Mouse (Mus musculus): Measurements from ENCODE around the gene Slc22a20. TPM values are rescaled to one million over a fixed set of nuclear protein-coding genes. Genes with fewer than 3 reads are reported as not detected.
A peak's percentile ranks its signal among the peaks of the same experiment; 100 is the strongest.

Gene Slc22a20
- polyA plus RNA-seq, 1 experiment from 2014 or later, result not detected

DNA sequence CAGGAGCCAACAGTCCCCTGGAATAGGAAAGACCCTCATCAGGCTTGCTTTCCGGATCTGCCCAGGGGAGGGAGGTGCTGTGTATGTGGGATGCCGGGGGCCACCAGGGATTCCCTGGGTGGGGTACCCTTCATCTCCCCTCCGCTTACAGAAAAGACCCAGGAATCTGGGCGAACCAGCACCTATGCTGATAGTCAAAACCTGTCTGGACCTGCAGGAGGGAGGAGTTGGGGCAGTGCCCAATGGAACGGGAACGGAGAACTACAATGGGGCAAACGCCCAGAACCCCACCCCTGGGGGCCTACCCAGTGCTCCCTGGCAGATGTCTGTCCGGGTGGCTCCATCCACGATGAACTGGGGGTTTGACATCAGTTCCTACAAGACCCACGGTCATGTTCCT is 27.7 kb upstream of the Slc22a20 start:
- Histone ChIP-seq H3K9ac (peak overlapping the region; percentile 87), H3K9me3 (replicated peaks) (no peaks in the 10 kb centered on the region), H3K27me3 (replicated peaks) (no peaks in the 10 kb centered on the region), H3K4me2 (peak overlapping the region; percentile 95), H3K36me3 (peaks cover 51% of the 10 kb centered on the region), H3K27ac (peak overlapping the region; percentile 93), H3K4me1 (peaks cover 76% of the 10 kb centered on the region), H3K4me3 (peak overlapping the region; percentile 78)
- 79% methylated on average over 10 of the region's 10 CpGs for WGBS (ENCODE audit: insufficient replicate concordance)
- no peak for ATAC-seq

DNA sequence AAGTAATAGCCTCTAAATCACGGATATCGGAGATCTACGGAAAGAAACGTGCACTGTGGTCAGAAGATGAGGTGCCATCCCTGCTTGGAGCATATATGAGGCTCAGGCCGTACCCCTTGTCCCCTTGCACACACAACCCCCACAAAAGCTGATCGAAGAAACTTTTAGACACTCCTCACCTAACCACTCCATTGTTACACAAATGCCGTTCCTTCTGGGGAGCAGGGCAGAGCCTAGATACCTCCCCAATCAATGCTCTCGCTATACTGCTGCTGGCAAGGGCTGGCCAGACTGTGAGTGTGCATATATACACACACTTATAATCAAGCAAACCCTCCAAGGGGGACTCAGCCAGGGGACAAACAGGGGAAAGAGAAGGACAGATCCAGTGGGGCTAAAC is 23.2 kb upstream of the Slc22a20 start:
- Histone ChIP-seq H3K36me3 (peaks cover 88% of the 10 kb centered on the region), H3K4me2 (no peak overlapping the region), H3K9ac (no peak overlapping the region), H3K9me3 (replicated peaks) (no peaks in the 10 kb centered on the region), H3K27me3 (replicated peaks) (no peaks in the 10 kb centered on the region), H3K4me3 (no peak overlapping the region), H3K27ac (no peak overlapping the region), H3K4me1 (peaks cover 36% of the 10 kb centered on the region)
- no peak for ATAC-seq
- 85% methylated on average over 8 of the region's 8 CpGs for WGBS (ENCODE audit: insufficient replicate concordance)

DNA sequence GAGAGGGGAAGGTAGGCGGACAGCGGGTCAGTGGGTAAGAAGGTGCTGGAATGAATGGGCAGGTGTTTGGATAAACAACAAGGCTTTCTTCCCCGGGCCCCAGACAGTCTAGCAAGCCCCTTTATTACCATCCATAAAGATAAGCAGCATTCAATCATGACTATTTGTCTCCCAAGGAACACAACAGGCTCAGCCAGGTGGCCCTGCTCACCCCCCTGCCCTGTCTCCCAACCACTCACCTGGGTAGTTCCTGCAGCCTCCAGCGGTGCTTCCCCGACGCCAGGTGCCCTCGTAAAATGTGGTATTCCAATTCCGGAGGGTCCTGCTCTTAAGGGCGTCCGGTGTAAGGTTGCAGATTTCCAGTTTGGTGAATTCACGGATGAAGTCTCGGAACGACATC is 21.1 kb upstream of the Slc22a20 start:
- Histone ChIP-seq H3K4me2 (no peak overlapping the region), H3K27me3 (replicated peaks) (no peaks in the 10 kb centered on the region), H3K36me3 (peaks cover 88% of the 10 kb centered on the region), H3K4me1 (peaks cover 15% of the 10 kb centered on the region), H3K27ac (no peak overlapping the region), H3K9ac (no peak overlapping the region), H3K9me3 (replicated peaks) (no peaks in the 10 kb centered on the region), H3K4me3 (no peak overlapping the region)
- ATAC-seq, result no peak
- 85% methylated on average over 13 of the region's 13 CpGs for WGBS (ENCODE audit: insufficient replicate concordance)

DNA sequence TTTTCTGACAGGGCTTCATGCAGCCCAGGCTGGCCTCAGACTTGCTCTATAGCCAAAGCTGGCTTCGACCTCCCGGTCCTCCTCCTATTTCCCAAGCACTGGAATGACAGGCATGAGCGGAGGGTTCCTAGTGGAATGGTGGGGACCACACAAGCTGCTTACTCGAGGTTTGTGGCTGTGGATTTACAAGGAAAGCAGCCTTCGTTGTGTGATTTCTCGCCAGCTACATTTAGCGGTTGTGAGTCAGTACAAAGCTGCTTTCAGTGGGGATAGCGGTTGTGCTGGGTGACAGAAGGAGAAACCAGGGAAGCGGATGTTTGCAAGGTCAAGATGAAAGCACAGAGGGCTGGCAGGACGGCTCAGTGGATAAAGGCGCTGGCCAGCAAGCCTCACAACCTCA is 19.6 kb upstream of the Slc22a20 start:
- Histone ChIP-seq H3K4me1 (peaks cover under 1% of the 10 kb centered on the region; the same call in 1 of the 2 replicates), H3K27ac (no peak overlapping the region), H3K4me2 (no peak overlapping the region), H3K9me3 (replicated peaks) (no peaks in the 10 kb centered on the region), H3K9ac (no peak overlapping the region), H3K27me3 (replicated peaks) (no peaks in the 10 kb centered on the region), H3K36me3 (peaks cover 85% of the 10 kb centered on the region), H3K4me3 (no peak overlapping the region)
- WGBS (ENCODE audit: insufficient replicate concordance), result 80% methylated on average over 11 of the region's 11 CpGs
- no peak for ATAC-seq

DNA sequence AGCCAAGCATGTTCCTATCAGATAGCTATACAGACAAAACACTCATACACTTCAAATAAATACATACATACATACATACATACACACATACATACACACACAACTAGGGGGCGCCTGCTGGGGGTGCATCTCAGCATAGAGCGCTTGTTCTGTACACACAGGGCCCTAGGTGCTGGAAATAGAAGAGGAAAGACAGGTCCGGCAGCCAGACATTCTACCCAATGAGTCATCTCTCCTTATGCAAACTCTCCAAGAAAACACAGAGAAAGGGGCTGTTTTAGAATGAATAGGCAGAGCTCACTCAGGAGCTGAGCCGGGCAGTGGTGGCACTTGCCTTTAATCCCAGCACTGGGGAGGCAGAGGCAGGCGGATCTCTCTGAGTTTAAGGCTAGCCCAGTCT is 14.0 kb upstream of the Slc22a20 start:
- Histone ChIP-seq H3K9ac (no peak overlapping the region), H3K4me3 (no peak overlapping the region), H3K4me1 (no peaks in the 10 kb centered on the region; the same call in 1 of the 2 replicates), H3K36me3 (peaks cover 85% of the 10 kb centered on the region), H3K27me3 (replicated peaks) (no peaks in the 10 kb centered on the region), H3K27ac (no peak overlapping the region), H3K9me3 (replicated peaks) (no peaks in the 10 kb centered on the region), H3K4me2 (no peak overlapping the region)
- WGBS (ENCODE audit: insufficient replicate concordance), result 81% methylated on average over 5 of the region's 5 CpGs
- ATAC-seq, result no peak

DNA sequence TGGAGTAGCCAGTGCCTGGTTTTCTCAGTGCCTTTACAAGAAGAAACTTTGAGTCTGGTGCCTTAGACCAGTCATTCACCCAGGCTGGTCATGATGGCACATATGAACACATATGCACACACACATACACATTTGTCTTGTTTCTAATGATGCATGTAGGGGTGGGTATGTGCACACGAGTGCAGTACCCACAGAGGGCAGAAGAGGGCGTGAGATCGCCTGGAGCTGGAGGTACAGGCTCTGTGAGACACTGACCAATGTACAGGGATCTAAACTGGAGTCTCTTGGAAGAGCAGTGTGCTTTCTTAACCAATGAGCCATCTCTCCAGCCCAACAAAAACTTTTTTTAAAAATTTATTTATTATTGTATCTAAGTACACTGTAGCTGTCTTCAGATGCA is 12.2 kb upstream of the Slc22a20 start:
- Histone ChIP-seq H3K4me1 (no peaks in the 10 kb centered on the region), H3K27me3 (replicated peaks) (no peaks in the 10 kb centered on the region), H3K9ac (no peak overlapping the region), H3K36me3 (peaks cover 90% of the 10 kb centered on the region), H3K4me2 (no peak overlapping the region), H3K9me3 (replicated peaks) (no peaks in the 10 kb centered on the region), H3K27ac (no peak overlapping the region), H3K4me3 (no peak overlapping the region)
- ATAC-seq, result no peak
- WGBS (ENCODE audit: insufficient replicate concordance), result 80% methylated on average over 3 of the region's 3 CpGs

DNA sequence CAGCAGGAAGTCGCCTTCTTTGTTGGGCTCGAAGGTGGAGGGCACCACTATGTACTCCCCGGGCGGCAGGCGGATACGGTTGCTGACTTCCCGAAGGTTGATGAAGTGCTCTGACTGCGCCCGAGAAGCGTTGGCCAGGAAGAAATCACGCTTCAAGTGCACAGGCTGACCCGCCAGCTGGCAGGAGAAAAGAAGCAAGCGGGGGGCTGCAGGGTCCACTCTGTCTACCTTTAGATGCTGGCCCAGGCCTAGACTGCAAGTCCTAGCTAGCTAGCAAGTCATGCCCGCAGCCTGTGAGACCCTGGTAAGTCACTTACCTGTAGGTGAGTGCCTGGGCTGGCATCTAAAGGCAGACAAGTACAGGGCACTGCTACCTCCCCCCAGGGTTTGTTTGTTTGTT is 8.8 kb upstream of the Slc22a20 start:
- no peak for ATAC-seq
- Histone ChIP-seq H3K9me3 (replicated peaks) (no peaks in the 10 kb centered on the region), H3K4me1 (peaks cover 6% of the 10 kb centered on the region), H3K36me3 (peaks cover 94% of the 10 kb centered on the region), H3K9ac (no peak overlapping the region), H3K27me3 (replicated peaks) (no peaks in the 10 kb centered on the region), H3K27ac (no peak overlapping the region), H3K4me2 (no peak overlapping the region), H3K4me3 (no peak overlapping the region)
- WGBS (ENCODE audit: insufficient replicate concordance), result 86% methylated on average over 14 of the region's 14 CpGs

DNA sequence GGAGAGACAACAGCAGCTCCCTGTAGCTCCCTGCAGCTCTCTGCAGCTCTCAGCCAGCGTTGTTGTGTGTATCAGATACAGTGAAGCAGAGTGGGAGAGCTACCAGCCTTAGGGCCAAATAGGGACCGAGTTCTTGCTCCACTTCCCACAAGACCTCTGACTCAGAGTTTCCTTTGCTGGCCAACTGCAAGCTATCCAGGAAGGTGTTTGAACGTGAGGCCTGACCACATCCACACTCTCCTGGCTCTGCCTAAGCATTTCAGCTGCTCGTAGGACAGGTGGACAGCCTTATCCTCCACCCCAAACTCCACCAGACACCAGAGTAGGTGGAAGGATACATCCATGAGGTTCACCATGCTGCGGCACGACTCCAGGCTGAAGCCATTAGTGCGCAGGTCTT is 6.1 kb upstream of the Slc22a20 start:
- no peak overlapping the region for H3K9ac ChIP-seq
- H3K4me2 ChIP-seq, result no peak overlapping the region
- no peaks in the 10 kb centered on the region for H3K9me3 ChIP-seq (replicated peaks)
- no peak overlapping the region for H3K4me3 ChIP-seq
- H3K27me3 ChIP-seq (replicated peaks), result no peaks in the 10 kb centered on the region
- peaks cover 25% of the 10 kb centered on the region for H3K4me1 ChIP-seq
- H3K36me3 ChIP-seq, result peaks cover 84% of the 10 kb centered on the region
- ATAC-seq, result no peak
- peak overlapping the region; percentile 42; the same call in 1 of the 2 replicates for H3K27ac ChIP-seq
- 67% methylated on average over 7 of the region's 7 CpGs for WGBS (ENCODE audit: insufficient replicate concordance)

DNA sequence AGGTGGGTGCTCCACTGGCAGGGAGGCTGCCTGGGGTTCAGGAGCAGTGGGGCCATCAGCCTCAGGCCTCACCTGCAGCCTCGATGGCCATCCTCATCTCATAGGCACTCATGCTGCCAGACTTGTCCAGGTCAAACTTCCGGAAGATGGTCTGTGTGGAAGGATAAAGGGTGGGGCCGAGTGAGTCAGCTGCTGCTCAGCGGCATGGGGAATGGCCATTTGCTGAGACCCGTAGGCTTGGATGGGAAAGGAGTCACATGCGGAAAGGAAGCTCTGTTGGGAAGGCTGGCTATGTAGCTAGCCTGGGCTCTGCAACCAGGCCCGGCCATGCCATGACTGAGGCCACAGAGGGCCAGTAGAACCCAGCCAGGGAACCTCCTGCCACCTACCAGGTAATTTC is 5.5 kb upstream of the Slc22a20 start:
- ATAC-seq, result no peak
- WGBS (ENCODE audit: insufficient replicate concordance), result 71% methylated on average over 7 of the region's 7 CpGs
- no peak overlapping the region for H3K27ac ChIP-seq
- no peaks in the 10 kb centered on the region for H3K27me3 ChIP-seq (replicated peaks)
- H3K4me3 ChIP-seq, result no peak overlapping the region
- no peak overlapping the region for H3K4me2 ChIP-seq
- H3K9me3 ChIP-seq (replicated peaks), result no peaks in the 10 kb centered on the region
- H3K4me1 ChIP-seq, result peaks cover 25% of the 10 kb centered on the region
- peaks cover 78% of the 10 kb centered on the region for H3K36me3 ChIP-seq
- H3K9ac ChIP-seq, result no peak overlapping the region

DNA sequence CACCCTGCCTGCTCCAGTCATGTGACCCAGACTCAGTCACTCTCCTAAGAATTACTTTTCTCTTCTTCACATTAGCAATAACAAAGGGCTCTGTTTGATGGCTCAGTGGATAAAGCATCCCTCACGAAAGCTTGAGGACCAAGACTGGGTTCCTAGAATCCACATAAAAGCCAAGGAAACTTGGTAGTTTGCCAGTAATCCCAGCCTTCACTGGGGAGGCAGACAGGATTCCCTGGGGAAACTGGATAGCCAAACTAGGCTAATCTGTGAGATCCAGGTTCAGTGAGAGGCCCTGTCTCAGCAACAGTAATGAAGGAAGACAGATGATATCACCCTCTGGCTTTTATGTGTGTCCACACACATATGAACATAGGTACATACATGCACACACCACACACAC is 5.0 kb upstream of the Slc22a20 start:
- peaks cover 25% of the 10 kb centered on the region for H3K4me1 ChIP-seq
- no peak overlapping the region for H3K4me3 ChIP-seq
- H3K4me2 ChIP-seq, result no peak overlapping the region
- WGBS (ENCODE audit: insufficient replicate concordance), result 64% methylated on average over 1 of the region's 1 CpGs
- no peaks in the 10 kb centered on the region for H3K27me3 ChIP-seq (replicated peaks)
- H3K36me3 ChIP-seq, result peaks cover 74% of the 10 kb centered on the region
- no peak overlapping the region for H3K27ac ChIP-seq
- no peak overlapping the region for H3K9ac ChIP-seq
- ATAC-seq, result no peak
- no peaks in the 10 kb centered on the region for H3K9me3 ChIP-seq (replicated peaks)

DNA sequence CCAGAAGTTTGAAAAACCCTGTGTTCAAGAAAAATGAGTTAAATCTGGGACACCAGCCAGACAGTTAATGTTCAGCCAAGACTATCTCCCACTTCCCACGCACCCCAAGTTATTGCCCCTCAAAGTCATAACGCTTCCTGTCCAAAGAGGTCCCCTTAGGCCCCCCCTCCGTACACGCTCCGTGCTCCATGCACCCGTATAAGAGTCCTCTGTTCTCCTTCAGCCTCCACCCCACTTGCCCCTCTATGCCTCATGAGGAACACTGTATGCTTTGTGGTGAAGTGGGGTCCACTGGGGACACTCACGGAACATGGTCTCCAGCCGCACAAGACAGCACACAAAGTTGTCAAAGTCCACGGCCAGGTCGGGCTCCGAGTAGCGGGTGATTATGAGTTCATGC is 4.1 kb upstream of the Slc22a20 start:
- no peak for ATAC-seq
- H3K4me2 ChIP-seq, result no peak overlapping the region
- no peak overlapping the region for H3K4me3 ChIP-seq
- no peaks in the 10 kb centered on the region for H3K9me3 ChIP-seq (replicated peaks)
- peaks cover 25% of the 10 kb centered on the region for H3K4me1 ChIP-seq
- no peak overlapping the region for H3K9ac ChIP-seq
- peaks cover 68% of the 10 kb centered on the region for H3K36me3 ChIP-seq
- H3K27me3 ChIP-seq (replicated peaks), result no peaks in the 10 kb centered on the region
- peak overlapping the region; percentile 54; the same call in 1 of the 2 replicates for H3K27ac ChIP-seq
- WGBS (ENCODE audit: insufficient replicate concordance), result 89% methylated on average over 12 of the region's 12 CpGs

DNA sequence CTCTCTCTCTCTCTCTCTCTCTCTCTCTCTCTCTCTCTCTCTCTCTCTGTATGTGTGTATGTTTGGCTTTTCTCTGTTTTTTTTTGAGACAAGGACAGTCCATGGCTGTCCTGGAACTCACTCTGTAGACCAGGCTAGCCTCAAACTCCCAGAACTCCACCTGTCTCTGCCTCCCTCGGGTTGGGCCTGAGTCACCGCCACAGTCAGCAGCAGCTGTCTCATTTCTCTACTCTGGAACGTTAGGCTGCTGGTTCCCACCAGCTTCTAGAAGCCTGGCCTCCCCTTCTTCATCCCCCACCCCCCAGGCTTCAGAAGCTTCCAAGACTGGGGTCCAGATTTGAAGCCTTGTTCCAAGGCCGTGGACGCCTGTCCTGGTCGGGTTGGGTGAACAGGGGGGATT is 3.6 kb upstream of the Slc22a20 start:
- Histone ChIP-seq H3K9me3 (replicated peaks) (no peaks in the 10 kb centered on the region), H3K9ac (0 out of 2 replicates have a peak overlapping the region, but pooled peaks have one; percentile 35), H3K4me2 (peak overlapping the region; percentile 46; the same call in 1 of the 2 replicates), H3K36me3 (peaks cover 64% of the 10 kb centered on the region), H3K4me1 (peaks cover 25% of the 10 kb centered on the region), H3K4me3 (no peak overlapping the region), H3K27ac (peak overlapping the region; percentile 54), H3K27me3 (replicated peaks) (no peaks in the 10 kb centered on the region)
- ATAC-seq, result no peak
- WGBS (ENCODE audit: insufficient replicate concordance), result 50% methylated on average over 6 of the region's 6 CpGs

DNA sequence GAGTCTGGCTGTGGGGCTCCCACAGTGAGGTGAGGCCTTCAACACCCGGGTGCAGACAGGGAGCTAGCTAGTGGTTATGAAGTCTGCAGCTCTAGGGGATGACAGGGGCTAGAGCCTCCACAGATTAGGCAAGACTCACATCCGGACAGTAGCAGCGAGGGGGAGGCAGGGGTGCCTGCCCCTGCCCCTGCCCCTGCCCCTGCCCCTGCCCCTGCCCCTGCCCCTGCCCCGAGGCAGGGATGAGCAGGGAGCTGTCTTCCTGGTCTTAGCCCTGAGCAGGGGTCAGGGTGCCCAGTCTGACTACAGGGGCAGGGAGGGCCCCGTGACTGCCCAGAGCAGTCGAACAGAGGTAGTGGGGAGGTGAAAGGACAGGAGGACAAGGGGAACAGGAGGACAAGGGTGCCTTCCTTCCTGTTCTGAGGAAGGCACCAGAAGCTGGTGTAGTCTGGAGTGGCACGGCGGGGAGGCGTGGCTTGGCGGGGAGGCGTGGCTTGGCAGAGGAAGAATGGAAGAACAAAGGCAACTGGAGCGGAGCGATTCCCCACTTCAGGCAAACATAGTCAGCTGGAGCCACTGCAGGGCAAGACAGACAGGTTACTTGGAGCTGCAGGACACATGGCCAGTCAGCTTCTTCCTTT is 3.0 kb upstream of the Slc22a20 start:
- Histone ChIP-seq H3K27ac (peak overlapping the region; percentile 76), H3K9ac (peak overlapping the region; percentile 35)

More for the DNA sequence above, 3.0 kb upstream of the Slc22a20 start:
- Histone ChIP-seq H3K27me3 (replicated peaks) (no peaks in the 10 kb centered on the region), H3K4me1 (peaks cover 25% of the 10 kb centered on the region), H3K4me3 (0 out of 2 replicates have a peak overlapping the region, but pooled peaks have one; percentile 2), H3K4me2 (peak overlapping the region; percentile 46), H3K9me3 (replicated peaks) (no peaks in the 10 kb centered on the region), H3K36me3 (peaks cover 57% of the 10 kb centered on the region)
- ATAC-seq, result peak; percentile 56
- WGBS (ENCODE audit: insufficient replicate concordance), result 14% methylated on average over 13 of the region's 13 CpGs

Data from liver, embryonic 12.5 days (tissue).